Mouse (Mus musculus) thymus, postnatal 0 days (tissue): Measurements from ENCODE around the gene Sigirr. TPM values are rescaled to one million over a fixed set of nuclear protein-coding genes. Genes with fewer than 3 reads are reported as not detected.

Source experiments
- polyA plus RNA-seq: library from polyadenylated mRNA; unstranded; fragments of >200 nt; fragmentation: Nextera tagmentation; extraction: Ambion mirVana; gene quantifications from 2 replicates; pipeline ENCODE4 v1.2.1, GENCODE M21; 2015

Gene Sigirr
- polyA plus RNA-seq, 1 experiment from 2014 or later, result 51.9 TPM

Other genes starting within 250 kb of the Sigirr start
- gene Gm45785, start 244.2 kb downstream of the Sigirr start, polyA plus RNA-seq, result not detected in 2 replicates
- 70.6 and 78.5 TPM in 2 replicates for gene Ric8a, start 243.6 kb downstream of the Sigirr start, polyA plus RNA-seq
- 42.8 and 52.4 TPM in 2 replicates for gene Bet1l, start 243.0 kb downstream of the Sigirr start, polyA plus RNA-seq
- gene Psmd13, start 218.6 kb downstream of the Sigirr start, polyA plus RNA-seq, result 274 and 296 TPM in 2 replicates
- gene Sirt3, start 218.3 kb downstream of the Sigirr start, polyA plus RNA-seq, result 17.5 and 19.4 TPM in 2 replicates
- gene Cox8b, start 200.1 kb downstream of the Sigirr start, polyA plus RNA-seq, result 1.9 and 3.2 TPM in 2 replicates
- 0.74 and 0.81 TPM in 2 replicates for gene Nlrp6, start 179.7 kb downstream of the Sigirr start, polyA plus RNA-seq
- gene Pgghg, start 159.2 kb downstream of the Sigirr start, polyA plus RNA-seq, result 15.5 and 18.6 TPM in 2 replicates
- gene Ifitm5, start 150.3 kb downstream of the Sigirr start, polyA plus RNA-seq, result 0.39 and 0.63 TPM in 2 replicates
- gene Gm45717, start 144.6 kb downstream of the Sigirr start, polyA plus RNA-seq, result not detected in 2 replicates
- gene Ifitm2, start 144.6 kb downstream of the Sigirr start, polyA plus RNA-seq, result 443 and 459 TPM in 2 replicates
- 109 and 131 TPM in 2 replicates for gene Ifitm1, start 133.4 kb downstream of the Sigirr start, polyA plus RNA-seq
- gene Ifitm3, start 89.8 kb downstream of the Sigirr start, polyA plus RNA-seq, result 987 and 1,033 TPM in 2 replicates
- 0.73 and 0.95 TPM in 2 replicates for gene Ifitm6, start 82.6 kb downstream of the Sigirr start, polyA plus RNA-seq
- not detected in 2 replicates for gene Gm17387, start 71.4 kb downstream of the Sigirr start, polyA plus RNA-seq
- gene B4galnt4, start 39.5 kb downstream of the Sigirr start, polyA plus RNA-seq, result 2.0 and 2.5 TPM in 2 replicates
- gene Pkp3, start 22.4 kb downstream of the Sigirr start, polyA plus RNA-seq, result 45.1 and 47.8 TPM in 2 replicates
- gene Ano9, start 17.2 kb upstream of the Sigirr start, polyA plus RNA-seq, result 0.18 and 0.33 TPM in 2 replicates
- gene Ptdss2, start 21.8 kb upstream of the Sigirr start, polyA plus RNA-seq, result 25.5 and 28.8 TPM in 2 replicates
- 71.2 and 72.2 TPM in 2 replicates for gene Rnh1, start 72.3 kb upstream of the Sigirr start, polyA plus RNA-seq
- gene Hras, start 93.4 kb upstream of the Sigirr start, polyA plus RNA-seq, result 58.8 and 66.5 TPM in 2 replicates
- 2.5 and 2.9 TPM in 2 replicates for gene Lrrc56, start 93.6 kb upstream of the Sigirr start, polyA plus RNA-seq
- gene Lmntd2, start 113.5 kb upstream of the Sigirr start, polyA plus RNA-seq, result 1.1 and 1.8 TPM in 2 replicates
- 19.7 and 20.6 TPM in 2 replicates for gene Rassf7, start 115.3 kb upstream of the Sigirr start, polyA plus RNA-seq
- gene Phrf1, start 128.2 kb upstream of the Sigirr start, polyA plus RNA-seq, result 63.0 and 67.4 TPM in 2 replicates
- 46.6 and 46.7 TPM in 2 replicates for gene Irf7, start 165.9 kb upstream of the Sigirr start, polyA plus RNA-seq
- 0.42 and 0.73 TPM in 2 replicates for gene Cdhr5, start 176.2 kb upstream of the Sigirr start, polyA plus RNA-seq
- 3.9 and 5.0 TPM in 2 replicates for gene Sct, start 178.6 kb upstream of the Sigirr start, polyA plus RNA-seq
- gene Drd4, start 191.4 kb upstream of the Sigirr start, polyA plus RNA-seq, result 0.33 and 0.40 TPM in 2 replicates
- 25.6 and 27.6 TPM in 2 replicates for gene Deaf1, start 227.1 kb upstream of the Sigirr start, polyA plus RNA-seq
- gene Tmem80, start 227.2 kb upstream of the Sigirr start, polyA plus RNA-seq, result 43.0 and 45.6 TPM in 2 replicates
- gene Eps8l2, start 238.3 kb upstream of the Sigirr start, polyA plus RNA-seq, result 8.1 and 10.4 TPM in 2 replicates